Mouse (Mus musculus) gastrocnemius, adult 18-20 months (tissue): ENCODE measurements around the gene Thsd4. TPM values are rescaled to one million over a fixed set of nuclear protein-coding genes. Genes with fewer than 3 reads are reported as not detected.

ENCODE experiments used
- DNase-seq: peaks from one replicate; pipeline ENCODE4 v3.0.0; 2021; ENCODE audit warnings: low spot score
- total RNA-seq, 2 experiments: library from RNA; stranded (reverse); gene quantifications; 2 replicates each; pipeline ENCODE4 v1.2.3; 2021

Gene Thsd4
- total RNA-seq, 2 experiments from 2014 or later: 0.45 to 0.82 TPM

DNA sequence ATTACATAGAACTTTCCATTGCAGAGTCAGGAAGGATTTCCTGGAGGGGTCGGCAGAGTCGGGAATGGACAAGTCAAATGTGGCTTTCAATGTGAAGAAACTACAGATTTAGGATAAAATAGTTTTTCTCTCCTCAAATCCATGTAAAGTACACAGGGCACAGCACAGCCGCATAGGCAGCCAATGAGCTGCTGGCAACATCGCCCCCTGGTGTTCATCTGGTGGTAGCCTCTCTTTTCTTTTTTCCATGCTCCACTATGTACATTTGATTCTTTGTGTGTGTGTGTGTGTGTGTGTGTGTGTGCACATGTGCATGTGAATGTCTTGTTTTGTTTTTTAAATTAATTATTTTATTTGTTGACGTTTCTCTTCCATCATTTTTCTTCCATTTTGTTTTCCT lies 433.7 kb downstream of the Thsd4 start:
- peak; percentile 10 for DNase-seq

DNA sequence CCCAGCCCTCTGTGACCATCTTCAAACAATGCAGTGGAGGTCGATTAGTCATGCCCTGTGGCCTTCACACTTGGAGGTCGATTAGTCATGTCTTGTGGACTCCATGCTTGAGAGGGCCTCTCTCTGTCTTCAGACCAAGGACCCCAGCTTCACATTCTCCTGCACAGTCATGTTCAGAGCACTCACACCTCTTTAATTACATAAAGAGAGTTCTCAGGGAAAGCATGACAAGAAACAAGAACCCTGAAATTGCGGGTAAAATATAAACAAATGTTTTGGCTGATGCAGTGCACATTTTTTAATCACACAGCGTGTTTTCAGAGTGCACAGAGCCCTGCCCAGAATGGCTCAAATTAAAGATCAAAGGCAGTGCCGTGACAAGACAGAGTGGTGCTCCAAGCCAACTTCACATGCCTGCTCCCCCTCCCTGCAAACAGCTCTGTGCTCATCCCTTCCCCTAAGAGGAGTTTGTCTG lies 439.7 kb downstream of the Thsd4 start:
- DNase-seq: no peak

DNA sequence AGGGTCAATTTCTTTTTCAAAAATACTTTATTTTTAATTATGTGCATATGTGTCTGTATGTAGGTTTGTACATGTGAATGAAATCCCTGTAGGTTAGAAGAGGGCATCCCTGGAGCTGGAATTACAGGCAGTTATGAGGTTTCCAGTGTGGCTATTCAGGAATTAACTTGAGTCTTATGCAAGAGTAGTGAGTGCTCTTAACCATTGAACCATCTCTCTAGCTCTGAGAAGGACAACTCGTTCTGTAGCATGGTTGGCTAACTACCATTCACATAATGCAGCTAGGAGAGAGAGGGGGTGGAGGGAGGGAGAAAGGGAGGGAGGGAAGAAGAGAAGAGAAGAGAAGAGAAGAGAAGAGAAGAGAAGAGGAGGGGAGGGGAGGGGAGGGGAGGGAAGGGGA lies 444.1 kb downstream of the Thsd4 start:
- DNase-seq: no peak

DNA sequence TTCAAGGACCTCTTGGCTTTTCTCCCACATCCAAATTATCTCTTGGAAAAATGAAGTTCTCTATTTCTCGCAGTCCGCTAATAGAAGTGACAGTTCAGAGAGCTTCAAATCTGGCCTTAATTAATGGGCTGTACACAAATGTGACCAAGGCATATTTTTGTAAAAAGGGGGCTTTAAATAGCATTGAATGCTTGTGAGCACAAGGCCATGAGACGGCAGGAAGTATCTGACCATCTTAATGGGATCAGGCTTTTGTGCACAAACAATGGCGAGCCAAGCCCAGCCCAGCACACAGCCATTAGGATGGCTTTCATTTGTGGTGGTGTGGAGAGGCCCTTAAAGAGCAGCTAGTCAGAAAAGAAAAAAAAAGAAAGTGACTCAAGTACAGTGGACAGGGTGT lies 445.4 kb downstream of the Thsd4 start:
- DNase-seq: no peak

DNA sequence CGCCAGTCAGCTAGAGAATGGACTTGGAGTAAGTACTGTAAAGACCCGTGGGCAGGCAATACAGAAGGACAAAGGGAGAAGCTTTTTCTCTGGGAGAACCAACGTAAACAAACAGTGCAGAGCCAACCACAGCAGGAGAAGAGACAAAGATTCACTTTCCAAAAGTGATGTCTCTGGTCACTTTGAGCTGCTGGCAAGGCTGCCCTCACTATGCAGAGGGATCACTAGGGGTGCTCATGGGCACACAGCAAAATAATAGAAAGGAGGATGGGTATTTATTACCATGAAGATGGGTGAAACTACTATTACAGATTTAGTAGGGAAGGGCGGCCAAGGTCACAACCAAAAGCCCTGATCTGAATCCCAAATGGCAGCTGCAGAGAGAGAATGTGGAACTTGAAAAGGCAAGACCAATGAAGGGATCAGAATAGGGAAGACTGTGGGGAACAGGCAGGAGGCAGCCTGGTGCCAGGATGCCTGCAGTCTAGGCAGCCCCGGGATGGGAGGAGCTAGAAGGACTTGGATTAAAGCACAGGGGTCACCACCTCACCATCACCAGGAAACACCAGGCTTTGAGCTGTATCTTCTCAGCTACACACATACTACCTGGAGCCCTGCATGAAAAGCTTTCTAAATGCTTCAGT lies 450.1 kb downstream of the Thsd4 start:
- DNase-seq: no peak

DNA sequence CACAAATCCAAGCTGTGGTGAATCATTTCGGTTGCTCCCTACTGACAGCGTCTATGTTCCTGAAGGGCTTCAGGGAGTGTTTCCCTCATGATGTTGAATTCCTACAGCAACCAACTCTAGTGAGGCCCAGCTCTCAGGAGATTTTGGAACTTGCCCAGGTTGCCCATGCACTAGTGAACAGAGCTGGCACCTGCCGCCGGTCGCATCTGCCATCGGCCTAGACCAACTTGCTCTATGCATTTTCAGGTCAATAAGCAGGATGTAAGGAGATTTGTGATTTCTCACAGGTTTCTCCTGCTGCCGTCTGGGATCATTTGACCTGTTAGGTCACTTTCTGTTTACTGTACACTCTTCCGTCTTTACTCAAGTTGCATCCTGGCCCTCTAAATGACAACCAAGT lies 454.6 kb downstream of the Thsd4 start:
- DNase-seq: no peak

DNA sequence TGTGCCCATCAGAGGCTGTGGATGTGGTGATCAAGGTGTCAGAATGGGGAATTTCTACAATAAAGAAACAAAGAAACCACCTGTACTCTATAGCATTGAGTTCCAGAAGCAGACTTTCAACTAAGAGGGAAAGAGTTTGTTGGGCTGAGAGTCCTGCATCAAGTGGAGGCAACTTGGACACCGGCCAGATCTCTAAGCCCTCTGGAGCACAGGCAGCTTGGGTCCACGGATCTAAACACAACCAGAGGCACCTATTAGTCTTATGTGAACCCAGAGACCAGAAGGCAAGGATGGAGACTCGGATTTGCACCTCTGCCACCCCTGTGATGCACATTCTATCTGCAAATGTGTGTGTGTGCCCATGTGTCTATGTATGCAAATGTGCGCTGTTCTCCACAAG lies 456.7 kb downstream of the Thsd4 start:
- no peak for DNase-seq

DNA sequence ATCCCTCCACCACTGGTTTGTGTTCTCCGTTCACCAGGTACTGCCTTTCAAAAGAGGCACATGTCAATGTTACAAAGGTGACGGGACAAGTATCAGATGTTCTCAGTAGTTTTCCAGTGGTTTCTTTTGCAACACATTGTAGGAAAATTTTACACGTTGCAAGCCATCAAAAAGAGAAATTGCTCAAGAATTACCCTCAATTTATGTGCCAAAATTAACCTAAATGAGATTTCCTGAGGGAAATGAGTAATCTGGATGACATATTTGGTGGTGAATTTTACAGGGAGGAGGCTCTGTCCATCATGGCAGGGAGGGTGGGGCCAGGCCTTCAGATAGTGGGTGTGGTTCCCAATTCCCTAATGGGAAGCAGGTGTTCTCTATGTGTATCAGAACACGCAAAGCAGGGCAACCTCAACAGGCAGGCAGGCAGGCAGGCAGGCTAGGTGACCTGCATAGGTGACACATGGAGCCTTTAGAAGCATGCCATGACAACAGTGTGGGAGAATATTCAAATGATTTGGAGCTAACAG lies 458.6 kb downstream of the Thsd4 start:
- DNase-seq: peak; percentile 5

DNA sequence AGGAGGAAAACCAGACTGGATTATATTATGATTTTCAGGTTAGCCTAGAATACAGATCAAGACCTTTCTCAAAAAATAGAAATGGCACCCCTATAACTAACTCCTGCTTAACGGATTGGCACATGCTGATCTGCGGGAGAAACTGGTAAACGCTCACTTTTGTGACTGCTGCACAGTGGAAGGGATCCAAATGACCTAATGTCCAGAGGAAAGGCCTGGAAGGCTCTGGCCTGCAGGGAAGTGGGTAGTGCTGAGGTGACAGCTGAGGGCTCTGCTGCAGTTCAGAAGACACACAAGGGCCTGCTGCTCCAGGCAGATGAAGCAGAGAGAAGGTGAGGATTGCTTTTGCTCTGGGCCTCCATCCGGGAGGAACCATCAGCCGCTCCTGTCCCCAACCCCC lies 465.7 kb downstream of the Thsd4 start:
- no peak for DNase-seq

DNA sequence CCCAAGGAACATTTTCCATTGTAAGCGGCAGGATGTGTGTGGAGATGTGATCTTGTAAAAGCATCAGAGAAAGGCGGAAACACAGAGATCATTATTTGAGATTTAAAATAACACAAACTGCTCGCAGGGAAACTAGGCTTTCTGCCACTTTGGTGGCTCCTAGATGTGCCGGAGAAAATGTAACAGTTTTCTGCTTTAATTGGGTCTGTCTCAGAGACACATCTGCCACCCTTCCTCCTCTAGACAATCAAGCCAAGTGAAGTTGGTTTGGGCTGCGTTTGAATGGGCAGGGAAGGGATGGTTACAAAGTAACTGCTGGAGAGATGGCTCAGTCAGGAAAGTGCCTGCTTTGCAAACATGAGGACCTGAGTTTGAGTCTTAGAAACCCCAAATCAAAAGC lies 466.9 kb downstream of the Thsd4 start:
- DNase-seq: no peak

DNA sequence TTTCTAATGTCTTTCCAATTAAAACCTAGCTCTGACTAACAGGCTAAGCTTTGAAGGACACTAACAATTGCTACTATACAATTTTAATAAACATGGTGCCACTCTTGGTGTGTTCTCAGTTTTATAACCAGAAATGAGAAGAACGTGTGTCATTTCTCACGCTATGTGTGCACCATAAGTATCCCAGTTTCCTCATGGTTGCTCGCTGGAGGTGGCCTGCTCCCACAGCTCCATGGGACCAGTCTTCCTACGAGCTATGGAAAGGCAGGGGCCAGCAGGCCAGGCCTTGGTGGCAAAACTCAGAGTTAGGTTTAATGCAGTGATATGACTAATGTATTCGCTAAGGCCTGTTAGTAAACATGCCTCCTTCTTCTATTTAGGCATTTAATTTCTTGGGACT lies 468.7 kb downstream of the Thsd4 start:
- no peak for DNase-seq

DNA sequence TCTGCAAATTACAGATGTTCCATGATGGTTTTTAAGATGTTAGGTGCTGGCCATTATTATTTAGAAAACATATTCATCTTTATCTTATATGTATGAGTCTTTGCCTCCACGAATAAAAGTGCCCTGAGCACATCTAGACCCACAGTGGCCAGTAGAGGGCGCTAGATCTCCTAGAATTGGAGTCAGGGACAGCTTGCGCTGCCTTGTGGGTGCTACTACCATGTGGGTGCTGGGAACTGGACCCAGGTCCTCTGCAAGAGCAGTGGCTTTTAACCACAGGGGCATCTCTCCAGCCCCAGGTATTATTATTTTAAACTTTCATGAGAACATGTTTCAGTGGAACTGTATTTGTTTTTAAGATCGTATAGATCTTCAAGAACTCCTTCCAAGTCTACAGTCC lies 469.4 kb downstream of the Thsd4 start:
- DNase-seq: no peak

DNA sequence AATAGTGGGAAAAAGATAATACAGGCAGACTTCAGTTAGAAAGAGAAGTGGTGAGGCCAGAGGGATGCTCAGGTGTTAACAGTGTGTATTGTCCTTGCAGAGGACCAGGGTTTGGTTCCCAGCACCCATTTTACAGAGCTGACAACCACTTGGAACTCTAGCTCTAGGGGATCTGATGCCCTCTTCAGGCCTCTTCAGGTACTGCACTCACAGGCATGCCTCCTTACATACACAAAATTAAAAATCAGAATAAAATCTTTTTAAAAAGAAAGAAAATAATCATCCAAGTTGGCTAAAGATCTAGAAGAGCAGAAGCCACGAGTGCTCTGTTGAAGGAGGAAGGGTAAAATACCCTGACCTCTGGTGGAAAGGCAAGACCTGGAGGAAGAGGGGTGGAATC lies 478.7 kb downstream of the Thsd4 start:
- DNase-seq: no peak

DNA sequence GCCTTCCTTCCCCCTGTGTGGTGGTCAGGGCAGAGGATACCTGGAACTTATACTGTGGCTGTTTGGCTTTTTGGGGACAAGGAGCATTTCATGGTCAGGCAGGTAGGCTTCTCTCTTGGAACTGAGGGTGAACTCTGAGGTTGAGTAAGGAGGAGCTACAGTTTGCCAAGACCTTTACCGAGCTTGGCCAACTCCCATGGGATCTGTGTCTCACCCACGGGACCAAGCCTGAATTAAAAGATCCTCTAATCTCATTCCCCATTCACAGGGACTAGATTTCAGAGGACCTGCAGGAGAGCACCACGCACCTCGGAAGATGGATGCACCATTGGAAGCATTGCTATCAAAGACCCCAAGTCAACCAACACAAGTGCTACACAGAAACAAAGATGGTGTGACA lies 487.0 kb downstream of the Thsd4 start:
- no peak for DNase-seq

DNA sequence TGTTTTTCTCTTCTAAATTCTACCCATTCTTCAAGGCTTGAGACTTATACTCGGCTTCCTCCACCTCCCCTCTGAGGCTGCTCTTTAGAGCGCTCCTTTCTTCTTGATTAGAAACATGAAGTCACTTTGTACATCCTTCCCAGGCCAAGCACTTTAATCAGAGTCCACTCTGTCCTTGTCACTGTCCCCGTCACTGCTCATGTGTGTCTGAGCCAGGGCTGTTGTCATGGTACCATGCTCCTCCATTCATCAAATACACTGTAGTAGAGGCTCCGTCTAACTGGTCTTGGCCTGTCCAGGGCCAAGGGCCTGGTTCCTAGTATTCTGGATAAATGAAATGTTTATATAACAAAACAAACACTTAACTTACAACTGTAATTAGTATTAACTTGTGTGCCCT lies 494.6 kb downstream of the Thsd4 start:
- DNase-seq: no peak

DNA sequence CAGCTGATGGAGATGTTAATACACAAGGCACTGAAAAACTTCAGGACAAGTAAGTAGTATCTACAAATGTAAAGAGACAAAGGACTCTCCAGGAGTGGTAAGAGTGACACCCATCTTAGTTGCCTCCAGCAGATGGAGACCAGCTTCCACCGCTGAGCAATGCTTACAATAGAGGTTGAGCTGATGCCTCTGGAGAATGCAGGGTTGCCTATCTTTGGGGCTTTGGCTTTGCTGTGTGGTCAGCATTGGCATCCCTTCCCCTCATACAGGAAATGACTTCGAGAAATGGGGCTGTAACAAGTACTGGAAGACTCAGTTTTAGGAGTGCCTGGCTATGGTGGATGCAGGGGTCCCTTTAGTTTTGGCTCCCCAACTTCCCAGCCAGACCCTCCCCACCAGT lies 495.1 kb downstream of the Thsd4 start:
- DNase-seq: no peak

DNA sequence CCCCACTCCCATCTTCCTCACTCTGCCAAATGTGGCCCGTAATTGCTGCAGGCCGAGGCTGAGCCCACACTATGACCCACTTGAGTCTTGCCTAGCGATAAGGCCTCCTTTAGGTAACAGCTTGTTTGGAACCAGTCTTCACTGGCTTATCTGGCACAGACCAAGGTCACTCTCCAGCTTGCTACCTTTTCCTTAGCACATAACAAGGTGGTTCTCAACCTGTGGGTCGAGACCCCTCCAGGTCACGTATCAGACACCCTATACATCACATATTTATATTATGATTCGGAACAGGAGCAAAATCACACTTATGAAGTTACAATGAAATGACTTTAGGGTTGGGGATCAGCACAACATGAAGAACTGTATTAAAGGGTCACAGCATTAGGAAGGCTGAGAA lies 495.9 kb downstream of the Thsd4 start:
- no peak for DNase-seq

DNA sequence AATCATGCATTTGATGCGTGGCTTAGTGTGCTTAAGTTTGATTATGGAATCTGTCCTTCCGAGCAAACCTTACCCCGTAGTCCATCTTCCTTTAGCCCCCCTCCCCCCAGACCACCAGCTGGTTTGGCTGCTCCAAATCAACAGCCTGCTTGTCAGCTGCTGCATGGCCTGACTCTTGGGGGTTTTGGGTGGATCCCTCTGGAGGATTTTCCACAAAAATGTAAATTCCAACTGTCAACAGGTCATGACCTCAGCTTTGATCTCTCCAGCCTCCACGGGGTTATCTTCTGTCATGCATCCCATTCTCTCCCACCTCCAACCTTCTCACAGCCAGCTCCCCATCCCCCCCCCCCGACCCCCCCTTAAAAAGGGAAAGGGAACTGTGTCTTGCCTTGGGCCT lies 496.9 kb downstream of the Thsd4 start:
- no peak for DNase-seq

DNA sequence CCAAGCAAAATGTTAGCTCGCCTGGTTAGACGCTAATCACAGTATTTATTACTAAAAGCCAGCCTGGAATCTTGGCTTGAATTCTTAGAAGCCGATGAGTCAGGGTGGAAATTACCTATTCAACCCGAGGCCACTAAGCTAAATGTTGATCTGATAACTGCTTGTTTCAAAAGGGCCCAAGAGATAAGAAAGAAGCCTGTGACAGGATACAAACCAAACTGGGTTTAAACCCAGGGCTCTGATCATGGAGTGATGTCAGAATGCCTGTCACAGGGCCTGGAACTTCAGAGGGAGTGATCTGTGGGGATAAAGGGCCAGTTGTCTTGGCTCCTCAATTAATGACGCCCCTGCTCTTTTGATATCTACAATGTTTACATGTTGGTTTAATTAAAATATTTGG lies 497.3 kb downstream of the Thsd4 start:
- DNase-seq: no peak

DNA sequence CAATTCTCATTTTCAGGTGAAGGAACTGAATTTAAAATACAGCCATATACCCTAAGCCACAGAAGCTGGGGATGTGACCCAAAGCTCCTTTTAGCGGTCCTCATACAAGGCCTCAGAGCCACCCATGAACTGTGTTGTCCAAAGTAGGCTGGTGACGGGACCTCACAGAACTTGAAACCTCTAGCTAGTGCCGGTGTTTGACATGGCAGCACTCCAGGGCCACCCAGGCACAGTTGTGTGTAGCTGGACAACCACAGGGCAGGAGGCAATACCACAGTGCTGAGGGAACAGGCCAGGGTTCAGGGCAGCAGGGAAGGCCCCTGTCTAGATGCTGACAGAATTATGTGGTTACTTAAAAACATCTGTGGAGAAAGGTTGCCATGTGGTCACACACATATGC lies 499.5 kb downstream of the Thsd4 start:
- DNase-seq: no peak

DNA sequence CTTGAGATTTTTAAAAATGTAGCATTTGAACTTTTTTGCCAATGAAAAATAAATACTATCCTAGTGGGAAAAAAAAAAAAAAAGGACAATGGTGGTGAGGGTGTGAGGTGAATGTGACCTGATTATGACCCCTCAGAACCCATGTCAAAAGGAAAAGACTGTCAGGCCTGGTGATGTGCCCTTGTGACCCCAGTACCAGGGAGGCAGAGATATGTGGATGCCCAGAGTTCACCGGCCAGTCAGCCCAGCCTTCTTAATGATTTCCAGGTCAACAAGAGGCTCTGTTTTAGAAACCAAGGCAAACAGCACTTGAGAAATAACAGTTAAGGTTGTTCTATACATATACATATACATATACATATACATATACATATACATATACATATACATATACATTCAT lies 501.4 kb downstream of the Thsd4 start:
- DNase-seq: no peak

DNA sequence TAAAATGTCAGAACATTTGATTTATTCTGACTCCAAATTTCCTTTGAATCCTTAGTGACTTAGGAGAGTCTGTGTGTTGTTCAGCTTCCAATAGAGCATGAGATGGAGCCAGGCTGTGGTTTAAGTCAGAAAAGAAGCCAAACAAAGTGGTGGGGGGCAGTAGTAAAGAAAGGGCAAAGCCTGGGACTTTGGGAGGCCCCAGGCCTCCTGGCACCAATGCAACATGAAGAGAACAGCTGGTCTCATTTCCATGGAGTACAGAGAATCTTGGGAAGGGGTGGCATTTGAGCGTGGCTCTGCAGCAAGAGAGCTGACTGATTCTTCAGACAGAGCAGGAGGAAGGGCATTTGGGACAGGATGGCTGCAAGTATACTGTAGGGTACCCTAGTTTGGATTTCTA lies 511.6 kb downstream of the Thsd4 start:
- no peak for DNase-seq

DNA sequence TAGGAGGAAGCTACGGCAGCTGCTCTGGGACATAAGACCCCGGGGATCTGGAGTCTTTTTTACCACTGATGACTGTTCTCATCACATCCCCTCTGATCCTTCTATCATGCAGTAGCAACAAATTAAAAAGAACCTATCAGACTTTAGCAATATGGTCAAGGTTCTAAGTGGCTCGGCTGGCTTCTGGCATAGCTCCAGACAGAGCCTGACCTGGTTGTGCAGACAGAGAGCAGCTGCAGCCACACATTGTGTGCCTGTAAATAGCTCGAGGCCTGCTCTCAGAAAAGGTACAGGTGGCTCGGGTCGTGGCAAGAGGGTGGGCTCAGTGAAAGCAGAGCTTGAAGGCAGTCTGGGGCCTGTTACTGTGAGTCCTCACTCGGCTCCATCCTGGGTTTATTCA lies 512.9 kb downstream of the Thsd4 start:
- DNase-seq: no peak

DNA sequence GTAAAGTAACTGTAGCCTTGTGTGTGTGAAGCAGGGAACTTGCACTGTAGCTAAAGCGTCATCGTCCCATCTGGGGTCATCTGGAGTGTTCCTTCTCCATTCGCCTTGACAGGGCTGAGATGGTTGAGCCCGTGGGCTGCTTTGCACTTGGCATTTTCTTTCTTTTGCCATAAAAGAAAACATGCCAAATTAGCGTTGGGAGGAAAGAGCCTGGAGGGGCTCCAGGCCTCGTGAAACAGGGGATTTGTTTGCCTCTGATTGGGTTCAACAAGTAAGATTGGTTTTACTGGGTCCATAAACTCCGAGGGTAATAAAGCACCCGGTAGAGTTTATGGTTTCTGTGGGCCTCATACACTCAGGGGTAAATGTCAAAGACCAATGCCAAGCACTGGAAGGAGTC lies 519.5 kb downstream of the Thsd4 start:
- DNase-seq: no peak
